Mouse (Mus musculus) lung, embryonic 15.5 days (tissue): ENCODE data around the gene Ipcef1. TPM values are rescaled to one million over a fixed set of nuclear protein-coding genes. Genes with fewer than 3 reads are reported as not detected.

Experiments
- ATAC-seq: fragments of 200-750 bp; cut with Nextera tagmentation; 2 replicates; pipeline ENCODE4 v1.8.0; 2017; ENCODE audit warnings: moderate number of reproducible peaks, borderline replicate concordance; ENCODE audit not compliant: low FRiP score, low TSS enrichment; ENCODE audit errors: extremely low read depth
- H3K27ac ChIP-seq: fragments of 300-500 bp; sonication (generic); 2 replicates; pipeline ENCODE4 v1.5.1; 2015; ENCODE audit warnings: moderate library complexity, mild to moderate bottlenecking, inconsistent platforms
- H3K27me3 ChIP-seq: fragments of 300-500 bp; sonication (generic); 2 replicates; pipeline ENCODE4 v1.6.1; 2015; ENCODE audit warnings: inconsistent platforms
- H3K36me3 ChIP-seq: fragments of 300-500 bp; sonication (generic); 2 replicates; pipeline ENCODE4 v1.6.1; 2015; ENCODE audit warnings: inconsistent platforms
- H3K4me1 ChIP-seq: fragments of 300-500 bp; sonication (generic); 2 replicates; pipeline ENCODE4 v1.6.1; 2015; ENCODE audit warnings: inconsistent platforms
- H3K4me2 ChIP-seq: fragments of 300-500 bp; sonication (generic); 2 replicates; pipeline ENCODE4 v1.6.1; 2015; ENCODE audit warnings: inconsistent platforms, mild to moderate bottlenecking, moderate library complexity
- H3K4me3 ChIP-seq: fragments of 300-500 bp; sonication (generic); 2 replicates; pipeline ENCODE4 v1.5.1; 2015; ENCODE audit warnings: mild to moderate bottlenecking, inconsistent platforms
- H3K9ac ChIP-seq: fragments of 300-500 bp; sonication (generic); 2 replicates; pipeline ENCODE4 v1.6.1; 2015; ENCODE audit warnings: inconsistent platforms
- H3K9me3 ChIP-seq: fragments of 300-500 bp; sonication (generic); 2 replicates; pipeline ENCODE4 v1.6.1; 2016; ENCODE audit warnings: inconsistent platforms
- WGBS: fragments of 180-500 bp; shearing (Covaris S2); methylation state at CpG from one replicate; pipeline ENCODE4 v1.1.7; 2015; 5-methylcytosine and 5-hydroxymethylcytosine counted together
- polyA plus RNA-seq: library from polyadenylated mRNA; unstranded; fragments of >200 nt; fragmentation: Nextera tagmentation; extraction: Ambion mirVana; gene quantifications from 2 replicates; pipeline ENCODE4 v1.2.1, GENCODE M21; 2015

Gene Ipcef1
- polyA plus RNA-seq, 1 experiment from 2014 or later: 0.30 TPM

GRCm38 (mm10) chr10:6871418-6872072 is 180.7 kb downstream of the Ipcef1 start:
- Histone ChIP-seq H3K27me3 (no peaks in the 10 kb centered on the region), H3K4me3 (no peak overlapping the region), H3K9me3 (0 out of 2 replicates have a peak, but pooled peaks cover 3% of the 10 kb centered on the region), H3K36me3 (no peaks in the 10 kb centered on the region), H3K4me1 (no peaks in the 10 kb centered on the region), H3K4me2 (no peak overlapping the region), H3K9ac (no peak overlapping the region), H3K27ac (no peak overlapping the region)
- no peak for ATAC-seq
- 71% methylated on average over 7 of the region's 7 CpGs for WGBS

GRCm38 (mm10) chr10:6855812-6856211 is 196.5 kb downstream of the Ipcef1 start:
- Histone ChIP-seq H3K4me1 (no peaks in the 10 kb centered on the region), H3K9me3 (no peaks in the 10 kb centered on the region), H3K4me3 (no peak overlapping the region), H3K27ac (no peak overlapping the region), H3K36me3 (no peaks in the 10 kb centered on the region), H3K9ac (no peak overlapping the region), H3K4me2 (no peak overlapping the region), H3K27me3 (no peaks in the 10 kb centered on the region)
- ATAC-seq: no peak
- WGBS: 74% methylated on average over 3 of the region's 3 CpGs

GRCm38 (mm10) chr10:6848834-6849233 is 203.4 kb downstream of the Ipcef1 start:
- Histone ChIP-seq H3K36me3 (no peaks in the 10 kb centered on the region), H3K4me1 (no peaks in the 10 kb centered on the region), H3K4me3 (no peak overlapping the region), H3K27ac (no peak overlapping the region), H3K9me3 (no peaks in the 10 kb centered on the region), H3K27me3 (no peaks in the 10 kb centered on the region), H3K9ac (no peak overlapping the region), H3K4me2 (no peak overlapping the region)
- no peak for ATAC-seq
- 57% methylated on average over 2 of the region's 2 CpGs for WGBS

GRCm38 (mm10) chr10:6848162-6848754 is 204.0 kb downstream of the Ipcef1 start:
- no peak overlapping the region for H3K4me3 ChIP-seq
- no peaks in the 10 kb centered on the region for H3K36me3 ChIP-seq
- H3K27ac ChIP-seq: no peak overlapping the region
- H3K9ac ChIP-seq: no peak overlapping the region
- 61% methylated on average over 7 of the region's 7 CpGs for WGBS
- no peak overlapping the region for H3K4me2 ChIP-seq
- no peaks in the 10 kb centered on the region for H3K4me1 ChIP-seq
- no peak for ATAC-seq
- no peaks in the 10 kb centered on the region for H3K9me3 ChIP-seq
- no peaks in the 10 kb centered on the region for H3K27me3 ChIP-seq

GRCm38 (mm10) chr10:6846283-6846682 is 206.0 kb downstream of the Ipcef1 start:
- no peak overlapping the region for H3K4me3 ChIP-seq
- 70% methylated on average over 1 of the region's 1 CpGs for WGBS
- H3K36me3 ChIP-seq: no peaks in the 10 kb centered on the region
- H3K4me2 ChIP-seq: no peak overlapping the region
- no peaks in the 10 kb centered on the region for H3K4me1 ChIP-seq
- H3K27me3 ChIP-seq: no peaks in the 10 kb centered on the region
- H3K9me3 ChIP-seq: no peaks in the 10 kb centered on the region
- H3K9ac ChIP-seq: no peak overlapping the region
- ATAC-seq: no peak
- no peak overlapping the region for H3K27ac ChIP-seq

GRCm38 (mm10) chr10:6842225-6842624 is 210.1 kb downstream of the Ipcef1 start:
- Histone ChIP-seq H3K27me3 (no peaks in the 10 kb centered on the region), H3K9ac (no peak overlapping the region), H3K9me3 (no peaks in the 10 kb centered on the region), H3K4me1 (no peaks in the 10 kb centered on the region), H3K36me3 (no peaks in the 10 kb centered on the region), H3K4me3 (no peak overlapping the region), H3K4me2 (no peak overlapping the region), H3K27ac (no peak overlapping the region)
- ATAC-seq: no peak
- 68% methylated on average over 1 of the region's 1 CpGs for WGBS

Other genes with a start within 250 kb of the Ipcef1 start
- gene Cnksr3, start 159.8 kb upstream of the Ipcef1 start, polyA plus RNA-seq: 9.8 and 10.1 TPM in 2 replicates